Mouse (Mus musculus) ES-E14 (cell line): ENCODE data around the gene Alg14. TPM values are rescaled to one million over a fixed set of nuclear protein-coding genes. Genes with fewer than 3 reads are reported as not detected.

ENCODE experiments used
- DNase-seq: peaks from one replicate; pipeline ENCODE4 v3.0.0-alpha.2; 2013; ENCODE audit warnings: low read depth, low spot score
- H3K27ac ChIP-seq: 2 replicates; pipeline ENCODE4 v1.5.1; 2012; ENCODE audit warnings: low read depth, mild to moderate bottlenecking, low read length, moderate library complexity, mixed read lengths; ENCODE audit not compliant: poor library complexity, insufficient read depth, severe bottlenecking
- H3K36me3 ChIP-seq: 2 replicates; pipeline ENCODE4 v1.6.1; 2012; ENCODE audit warnings: mild to moderate bottlenecking, low read length, moderate library complexity, mixed read lengths; ENCODE audit not compliant: control insufficient read depth, poor library complexity, insufficient read depth, severe bottlenecking
- H3K4me1 ChIP-seq, 2 experiments: fragments of 150-350 bp in 1 of 2; sonication (generic) in 1 of 2; 2 replicates each; pipeline ENCODE4 v1.6.1; 2012; ENCODE audit warnings: low read length in 2 of 2, mild to moderate bottlenecking in 1 of 2, mixed read lengths in 1 of 2; ENCODE audit not compliant: control insufficient read depth in 2 of 2, insufficient read depth in 2 of 2, poor library complexity in 1 of 2
- H3K4me3 ChIP-seq, 2 experiments: fragments of 150-350 bp in 1 of 2; sonication (generic) in 1 of 2; 2 replicates each; pipeline ENCODE4 v1.5.1; 2012; ENCODE audit warnings: low read length in 2 of 2, low read depth in 1 of 2, mild to moderate bottlenecking in 1 of 2, mixed read lengths in 1 of 2; ENCODE audit not compliant: insufficient read depth in 1 of 2, poor library complexity in 1 of 2, severe bottlenecking in 1 of 2
- H3K9ac ChIP-seq: 2 replicates; pipeline ENCODE4 v1.6.1; 2012; ENCODE audit warnings: low read depth, mild to moderate bottlenecking, low read length, mixed read lengths; ENCODE audit not compliant: poor library complexity, insufficient read depth, severe bottlenecking
- H3K9me3 ChIP-seq: fragments of 150-350 bp; sonication (generic); 2 replicates; pipeline ENCODE4 v1.6.1; 2012; ENCODE audit warnings: low read depth, mild to moderate bottlenecking, low read length; ENCODE audit not compliant: control insufficient read depth, insufficient read depth
- CHD2 ChIP-seq: IDR thresholded peaks from 2 replicates; pipeline ENCODE4 v1.6.1; 2014; ENCODE audit warnings: mild to moderate bottlenecking, low read depth, low read length, inconsistent platforms
- HCFC1 ChIP-seq: IDR thresholded peaks from 2 replicates; pipeline ENCODE4 v1.6.1; 2012; ENCODE audit warnings: low read length, inconsistent platforms, borderline replicate concordance; ENCODE audit not compliant: insufficient read depth
- MAFK ChIP-seq: IDR thresholded peaks from 2 replicates; pipeline ENCODE4 v1.6.1; 2014; ENCODE audit warnings: mild to moderate bottlenecking, low read depth, low read length, inconsistent platforms; ENCODE audit not compliant: insufficient read depth
- ZC3H11A ChIP-seq: IDR thresholded peaks from 2 replicates; pipeline ENCODE4 v1.6.1; 2012; ENCODE audit warnings: low read depth, mild to moderate bottlenecking, inconsistent platforms, low read length, borderline replicate concordance
- ZNF384 ChIP-seq: IDR thresholded peaks from 2 replicates; pipeline ENCODE4 v1.6.1; 2012; ENCODE audit warnings: low read depth, low read length, inconsistent platforms
- in situ Hi-C, 2 experiments: fragments of 600-800 bp; cut with MboI; formaldehyde crosslinking; loops; one replicate each; pipeline ENCODE4 v1.15.1; 2025; ENCODE audit warnings: low sequenced_read_pairs in 2 of 2, inconsistent platforms in 1 of 2; ENCODE audit not compliant: unreplicated experiment in 2 of 2
- total RNA-seq: library from RNA; depleted of rRNA; stranded (reverse); fragments of 300-350 nt; gene quantifications from 2 replicates; pipeline ENCODE4 v1.2.3, GENCODE M21; 2012

The Alg14 gene
- total RNA-seq, 1 experiment: 18.4 TPM

- no peak for TF ChIP-seq ZNF384
- no peak for TF ChIP-seq CHD2
- in situ Hi-C loops: no loop called here
These were observed 24.3 kb upstream of the Alg14 start for GRCm38 (mm10) chr3:121267283-121267682.

GRCm38 (mm10) chr3:121272577-121272976 is 19.0 kb upstream of the Alg14 start:
- in situ Hi-C loops: no loop called here
- H3K4me3 ChIP-seq: no peak overlapping the region
- no peaks in the 10 kb centered on the region for H3K9me3 ChIP-seq
- H3K27ac ChIP-seq: no peak overlapping the region
- TF ChIP-seq MAFK (no peak), HCFC1 (no peak), CHD2 (no peak), ZC3H11A (no peak), ZNF384 (no peak)
- DNase-seq: no peak
- no peak overlapping the region for H3K9ac ChIP-seq
- H3K36me3 ChIP-seq: no peaks in the 10 kb centered on the region
- no peaks in the 10 kb centered on the region for H3K4me1 ChIP-seq

More at GRCm38 (mm10) chr3:121267283-121267682, 24.3 kb upstream of the Alg14 start:
- Histone ChIP-seq H3K4me1 (no peaks in the 10 kb centered on the region), H3K9ac (no peak overlapping the region), H3K27ac (no peak overlapping the region), H3K9me3 (no peaks in the 10 kb centered on the region), H3K36me3 (no peaks in the 10 kb centered on the region), H3K4me3 (no peak overlapping the region)
- no peak for DNase-seq

- no peak for TF ChIP-seq ZNF384
- TF ChIP-seq HCFC1: no peak
- TF ChIP-seq ZC3H11A: no peak
- no peak for TF ChIP-seq CHD2
- no peak for TF ChIP-seq MAFK
- H3K27ac ChIP-seq: no peak overlapping the region
- H3K9ac ChIP-seq: no peak overlapping the region
- no peaks in the 10 kb centered on the region for H3K9me3 ChIP-seq
- H3K36me3 ChIP-seq: no peaks in the 10 kb centered on the region
- H3K4me1 ChIP-seq: no peaks in the 10 kb centered on the region
- DNase-seq: no peak
- H3K4me3 ChIP-seq: no peak overlapping the region
- in situ Hi-C loops: no loop called here
These were observed 17.6 kb upstream of the Alg14 start for GRCm38 (mm10) chr3:121274010-121274409.

GRCm38 (mm10) chr3:121277009-121277408 is 14.6 kb upstream of the Alg14 start:
- no peaks in the 10 kb centered on the region for H3K9me3 ChIP-seq
- in situ Hi-C loops: no loop called here
- H3K4me3 ChIP-seq: no peak overlapping the region
- no peak overlapping the region for H3K9ac ChIP-seq
- TF ChIP-seq HCFC1: no peak
- TF ChIP-seq ZC3H11A: no peak
- TF ChIP-seq MAFK: no peak
- no peak for TF ChIP-seq CHD2
- no peak for TF ChIP-seq ZNF384
- H3K36me3 ChIP-seq: no peaks in the 10 kb centered on the region
- no peak overlapping the region for H3K27ac ChIP-seq
- peaks cover 0 to 3% of the 10 kb centered on the region in 2 experiments; a peak in 3 of 4 replicates for H3K4me1 ChIP-seq
- DNase-seq: no peak

- in situ Hi-C loops: no loop called here
- Histone ChIP-seq H3K36me3 (no peaks in the 10 kb centered on the region), H3K9ac (no peak overlapping the region), H3K27ac (no peak overlapping the region), H3K4me3 (no peak overlapping the region), H3K9me3 (no peaks in the 10 kb centered on the region), H3K4me1 (peaks cover 0 to 3% of the 10 kb centered on the region in 2 experiments; a peak in 3 of 4 replicates)
- DNase-seq: no peak
- TF ChIP-seq ZNF384 (no peak), MAFK (no peak), ZC3H11A (no peak), CHD2 (no peak)
These were observed 14.0 kb upstream of the Alg14 start for GRCm38 (mm10) chr3:121277557-121277956.
